Mouse (Mus musculus): ENCODE results near the gene B9d2. TPM values are rescaled to one million over a fixed set of nuclear protein-coding genes. Genes with fewer than 3 reads are reported as not detected.
A peak's percentile ranks its signal among the peaks of the same experiment; 100 is the strongest.

B9d2 gene
- polyA plus RNA-seq, 1 experiment from 2014 or later, result 49.8 TPM

GRCm38 (mm10) chr7:25649839-25650238 lies 30.7 kb upstream of the B9d2 start:
- no peak overlapping the region for H3K4me2 ChIP-seq (ENCODE audit: low read length)

GRCm38 (mm10) chr7:25651281-25651680 lies 29.3 kb upstream of the B9d2 start:
- no peak for ATAC-seq
- no peak overlapping the region for H3K27ac ChIP-seq (ENCODE audit: low read depth, low read length)
- no peaks in the 10 kb centered on the region for H3K4me1 ChIP-seq (ENCODE audit: control insufficient read depth, insufficient read depth, low read depth, low read length)
- H3K36me3 ChIP-seq (ENCODE audit: control insufficient read depth, insufficient read depth, low read length), result no peaks in the 10 kb centered on the region
- H3K4me3 ChIP-seq (ENCODE audit: low read length), result no peak overlapping the region
- no peak overlapping the region for H3K9ac ChIP-seq (ENCODE audit: low read depth, low read length)
- 91% methylated on average over 8 of the region's 8 CpGs for WGBS
- no peak overlapping the region for H3K4me2 ChIP-seq (ENCODE audit: low read length)
- no peaks in the 10 kb centered on the region for H3K27me3 ChIP-seq (replicated peaks; ENCODE audit: control insufficient read depth, insufficient read depth, low read length)
- H3K9me3 ChIP-seq (ENCODE audit: control insufficient read depth, low read length), result no peaks in the 10 kb centered on the region

More at GRCm38 (mm10) chr7:25649839-25650238, 30.7 kb upstream of the B9d2 start:
- H3K27me3 ChIP-seq (replicated peaks; ENCODE audit: control insufficient read depth, insufficient read depth, low read length), result no peaks in the 10 kb centered on the region
- WGBS, result 79% methylated on average over 5 of the region's 5 CpGs
- H3K36me3 ChIP-seq (ENCODE audit: control insufficient read depth, insufficient read depth, low read length), result no peaks in the 10 kb centered on the region
- H3K4me3 ChIP-seq (ENCODE audit: low read length), result no peak overlapping the region
- no peaks in the 10 kb centered on the region for H3K9me3 ChIP-seq (ENCODE audit: control insufficient read depth, low read length)
- no peak overlapping the region for H3K9ac ChIP-seq (ENCODE audit: low read depth, low read length)
- no peak for ATAC-seq
- H3K27ac ChIP-seq (ENCODE audit: low read depth, low read length), result no peak overlapping the region
- H3K4me1 ChIP-seq (ENCODE audit: control insufficient read depth, insufficient read depth, low read depth, low read length), result no peaks in the 10 kb centered on the region

GRCm38 (mm10) chr7:25652244-25652759 lies 28.3 kb upstream of the B9d2 start:
- Histone ChIP-seq H3K4me1 (ENCODE audit: control insufficient read depth, insufficient read depth, low read depth, low read length) (peaks cover 3% of the 10 kb centered on the region), H3K4me3 (ENCODE audit: low read length) (no peak overlapping the region), H3K4me2 (ENCODE audit: low read length) (no peak overlapping the region), H3K9ac (ENCODE audit: low read depth, low read length) (no peak overlapping the region), H3K27ac (ENCODE audit: low read depth, low read length) (no peak overlapping the region), H3K36me3 (ENCODE audit: control insufficient read depth, insufficient read depth, low read length) (no peaks in the 10 kb centered on the region), H3K27me3 (replicated peaks; ENCODE audit: control insufficient read depth, insufficient read depth, low read length) (no peaks in the 10 kb centered on the region), H3K9me3 (ENCODE audit: control insufficient read depth, low read length) (no peaks in the 10 kb centered on the region)
- 93% methylated on average over 12 of the region's 12 CpGs for WGBS
- ATAC-seq, result no peak

- 78% methylated on average over 11 of the region's 11 CpGs for WGBS
- Histone ChIP-seq H3K4me1 (ENCODE audit: control insufficient read depth, insufficient read depth, low read depth, low read length) (peaks cover 19% of the 10 kb centered on the region), H3K27me3 (replicated peaks; ENCODE audit: control insufficient read depth, insufficient read depth, low read length) (no peaks in the 10 kb centered on the region), H3K4me3 (ENCODE audit: low read length) (no peak overlapping the region), H3K9me3 (ENCODE audit: control insufficient read depth, low read length) (no peaks in the 10 kb centered on the region), H3K4me2 (ENCODE audit: low read length) (no peak overlapping the region), H3K36me3 (ENCODE audit: control insufficient read depth, insufficient read depth, low read length) (no peaks in the 10 kb centered on the region), H3K9ac (ENCODE audit: low read depth, low read length) (no peak overlapping the region), H3K27ac (ENCODE audit: low read depth, low read length) (no peak overlapping the region)
- no peak for ATAC-seq
These were observed 24.8 kb upstream of the B9d2 start for GRCm38 (mm10) chr7:25655601-25656428.

GRCm38 (mm10) chr7:25657785-25658184 lies 22.8 kb upstream of the B9d2 start:
- peak overlapping the region; percentile 78 for H3K4me3 ChIP-seq (ENCODE audit: low read length)
- peak overlapping the region; percentile 84 for H3K4me2 ChIP-seq (ENCODE audit: low read length)
- no peak overlapping the region for H3K27ac ChIP-seq (ENCODE audit: low read depth, low read length)
- no peaks in the 10 kb centered on the region for H3K9me3 ChIP-seq (ENCODE audit: control insufficient read depth, low read length)
- WGBS, result 42% methylated on average over 10 of the region's 10 CpGs
- no peaks in the 10 kb centered on the region for H3K36me3 ChIP-seq (ENCODE audit: control insufficient read depth, insufficient read depth, low read length)
- H3K4me1 ChIP-seq (ENCODE audit: control insufficient read depth, insufficient read depth, low read depth, low read length), result peaks cover 19% of the 10 kb centered on the region
- no peak for ATAC-seq
- H3K27me3 ChIP-seq (replicated peaks; ENCODE audit: control insufficient read depth, insufficient read depth, low read length), result no peaks in the 10 kb centered on the region
- peak overlapping the region; percentile 75 for H3K9ac ChIP-seq (ENCODE audit: low read depth, low read length)

- Histone ChIP-seq H3K9ac (ENCODE audit: low read depth, low read length) (peak within 1 kb of the TSS; percentile 75), H3K9me3 (ENCODE audit: control insufficient read depth, low read length) (no peaks in the 10 kb centered on the region), H3K27me3 (replicated peaks; ENCODE audit: control insufficient read depth, insufficient read depth, low read length) (no peaks in the 10 kb centered on the region), H3K36me3 (ENCODE audit: control insufficient read depth, insufficient read depth, low read length) (no peaks in the 10 kb centered on the region), H3K4me2 (ENCODE audit: low read length) (peak within 1 kb of the TSS; percentile 89), H3K4me3 (ENCODE audit: low read length) (peak within 1 kb of the TSS; percentile 78), H3K4me1 (ENCODE audit: control insufficient read depth, insufficient read depth, low read depth, low read length) (peaks cover 19% of the 10 kb centered on the region), H3K27ac (ENCODE audit: low read depth, low read length) (peak within 1 kb of the TSS; percentile 83)
- ATAC-seq, result peak; percentile 98
- WGBS, result under 1% methylated on average over 50 of the region's 50 CpGs
These were observed 21.7 kb upstream of the B9d2 start, which contains the start of the genes Bckdha and Exosc5 for GRCm38 (mm10) chr7:25658657-25659472. Gene Bckdha, minus strand, starts transcription at chr7:25658981. Gene Exosc5, plus strand, starts transcription at chr7:25659164.

- Histone ChIP-seq H3K27ac (ENCODE audit: low read depth, low read length) (no peak overlapping the region), H3K9ac (ENCODE audit: low read depth, low read length) (no peak overlapping the region), H3K4me3 (ENCODE audit: low read length) (no peak overlapping the region), H3K36me3 (ENCODE audit: control insufficient read depth, insufficient read depth, low read length) (peaks cover 18% of the 10 kb centered on the region), H3K4me1 (ENCODE audit: control insufficient read depth, insufficient read depth, low read depth, low read length) (no peaks in the 10 kb centered on the region), H3K4me2 (ENCODE audit: low read length) (no peak overlapping the region), H3K27me3 (replicated peaks; ENCODE audit: control insufficient read depth, insufficient read depth, low read length) (no peaks in the 10 kb centered on the region), H3K9me3 (ENCODE audit: control insufficient read depth, low read length) (no peaks in the 10 kb centered on the region)
- no peak for ATAC-seq
- WGBS, result 95% methylated on average over 8 of the region's 8 CpGs
These were observed 14.2 kb upstream of the B9d2 start for GRCm38 (mm10) chr7:25666381-25666780.

GRCm38 (mm10) chr7:25669158-25669557 lies 11.4 kb upstream of the B9d2 start:
- H3K4me2 ChIP-seq (ENCODE audit: low read length), result no peak overlapping the region
- ATAC-seq, result no peak
- no peak overlapping the region for H3K4me3 ChIP-seq (ENCODE audit: low read length)
- peaks cover 6% of the 10 kb centered on the region; the same call in 1 of the 2 replicates for H3K27me3 ChIP-seq (replicated peaks; ENCODE audit: control insufficient read depth, insufficient read depth, low read length)
- no peak overlapping the region for H3K27ac ChIP-seq (ENCODE audit: low read depth, low read length)
- no peaks in the 10 kb centered on the region for H3K9me3 ChIP-seq (ENCODE audit: control insufficient read depth, low read length)
- H3K4me1 ChIP-seq (ENCODE audit: control insufficient read depth, insufficient read depth, low read depth, low read length), result no peaks in the 10 kb centered on the region
- no peak overlapping the region for H3K9ac ChIP-seq (ENCODE audit: low read depth, low read length)
- H3K36me3 ChIP-seq (ENCODE audit: control insufficient read depth, insufficient read depth, low read length), result peaks cover 18% of the 10 kb centered on the region
- 91% methylated on average over 7 of the region's 10 CpGs for WGBS

GRCm38 (mm10) chr7:25669631-25670030 lies 10.9 kb upstream of the B9d2 start:
- no peaks in the 10 kb centered on the region for H3K4me1 ChIP-seq (ENCODE audit: control insufficient read depth, insufficient read depth, low read depth, low read length)
- peaks cover 15% of the 10 kb centered on the region for H3K36me3 ChIP-seq (ENCODE audit: control insufficient read depth, insufficient read depth, low read length)
- H3K9me3 ChIP-seq (ENCODE audit: control insufficient read depth, low read length), result no peaks in the 10 kb centered on the region
- 80% methylated on average over 9 of the region's 9 CpGs for WGBS
- H3K9ac ChIP-seq (ENCODE audit: low read depth, low read length), result no peak overlapping the region
- no peak overlapping the region for H3K4me3 ChIP-seq (ENCODE audit: low read length)
- H3K4me2 ChIP-seq (ENCODE audit: low read length), result no peak overlapping the region
- no peak overlapping the region for H3K27ac ChIP-seq (ENCODE audit: low read depth, low read length)
- ATAC-seq, result no peak
- H3K27me3 ChIP-seq (replicated peaks; ENCODE audit: control insufficient read depth, insufficient read depth, low read length), result peaks cover 7% of the 10 kb centered on the region; the same call in 1 of the 2 replicates

Data from hindbrain, embryonic 16.5 days (tissue).